Mouse (Mus musculus) G1E (cell line): ENCODE results near the gene Ptpn14. TPM values are rescaled to one million over a fixed set of nuclear protein-coding genes. Genes with fewer than 3 reads are reported as not detected.

Experiments used
- ATAC-seq: 2 replicates; pipeline ENCODE4 v1.8.0; 2016; ENCODE audit warnings: mild to moderate bottlenecking; ENCODE audit not compliant: insufficient number of reproducible peaks, poor library complexity, low FRiP score, severe bottlenecking; ENCODE audit errors: extremely low read depth
- DNase-seq: peaks from one replicate; pipeline ENCODE4 v3.0.0; 2012; ENCODE audit warnings: low spot score
- H3K27me3 ChIP-seq: 2 replicates; pipeline ENCODE4 v1.6.1; 2012; ENCODE audit warnings: mild to moderate bottlenecking, low read length, inconsistent platforms; ENCODE audit not compliant: insufficient read depth
- H3K36me3 ChIP-seq: replicated peaks from 2 replicates; pipeline ENCODE3; 2012; ENCODE audit warnings: mild to moderate bottlenecking, inconsistent platforms
- H3K4me1 ChIP-seq: 2 replicates; pipeline ENCODE4 v1.6.1; 2012; ENCODE audit warnings: low read depth, low read length, inconsistent platforms, mixed read lengths; ENCODE audit not compliant: insufficient read depth
- H3K4me3 ChIP-seq: 2 replicates; pipeline ENCODE4 v1.5.1; 2012; ENCODE audit warnings: low read depth, mild to moderate bottlenecking, inconsistent platforms, low read length, moderate library complexity, mixed read lengths
- H3K9me3 ChIP-seq: replicated peaks from 2 replicates; pipeline ENCODE4 v1.6.1; 2012; ENCODE audit warnings: inconsistent platforms
- CTCF ChIP-seq: IDR thresholded peaks from 2 replicates; pipeline ENCODE4 v1.5.1; 2012; ENCODE audit warnings: low read depth, low read length, inconsistent platforms, mixed read lengths
- GATA1 ChIP-seq: IDR thresholded peaks from 2 replicates; pipeline ENCODE4 v1.6.1; 2012; ENCODE audit warnings: borderline replicate concordance, low read length, inconsistent platforms, mixed read lengths
- GATA2 ChIP-seq: IDR thresholded peaks from 2 replicates; pipeline ENCODE4 v1.6.1; 2012; ENCODE audit warnings: low read depth, low read length, inconsistent platforms, borderline replicate concordance
- POLR2AphosphoS5 ChIP-seq: IDR thresholded peaks from 2 replicates; pipeline ENCODE4 v1.6.1; 2012; ENCODE audit warnings: low read depth, low read length, inconsistent platforms; ENCODE audit not compliant: insufficient replicate concordance
- TAL1 ChIP-seq: conservative IDR thresholded peaks from 2 replicates; pipeline ENCODE4 v1.6.1; 2012; ENCODE audit warnings: low read depth, low read length, inconsistent platforms, mixed read lengths
- polyA plus RNA-seq: library from polyadenylated mRNA; stranded (reverse); fragments of >175 nt; gene quantifications from 2 replicates; pipeline ENCODE4 v1.2.3, GENCODE M21; 2012
- total RNA-seq, 2 experiments: library from RNA; stranded (forward) in 1 of 2; stranded (reverse) in 1 of 2; fragments of 200-1000 nt in 1 of 2; fragments of >200 nt in 1 of 2; fragmentation: Nextera tagmentation in 1 of 2; gene quantifications; 2 replicates each; pipeline ENCODE4 v1.2.3; 2014 to 2017

Ptpn14 gene
- total and polyA plus RNA-seq, 3 experiments: 0.11 TPM; not detected in 2

DNA sequence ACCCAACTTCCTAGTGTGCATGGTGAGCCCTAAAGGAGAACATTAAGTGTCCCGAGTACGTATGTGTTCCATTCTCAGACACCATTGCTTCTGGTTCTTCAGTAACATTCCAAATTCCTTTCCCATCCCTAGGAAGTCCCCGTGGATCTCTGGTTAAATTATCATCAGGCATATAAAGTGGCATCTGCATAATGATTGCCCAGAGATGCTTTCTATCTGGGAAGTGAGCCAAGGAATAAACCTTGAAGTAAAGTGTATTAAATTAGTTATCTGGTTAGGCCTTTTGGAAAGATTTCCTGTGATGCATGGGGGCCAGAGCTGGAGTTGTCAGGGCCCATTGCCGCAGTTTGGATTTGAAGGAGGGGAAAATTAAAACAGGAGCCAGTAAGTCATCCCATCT is 144.0 kb downstream of the Ptpn14 start:
- DNase-seq: no peak
- peaks cover 86% of the 10 kb centered on the region for H3K9me3 ChIP-seq
- TF ChIP-seq CTCF (no peak), TAL1 (no peak)
- no peak for ATAC-seq
- no peak overlapping the region for H3K4me3 ChIP-seq
- no peaks in the 10 kb centered on the region for H3K27me3 ChIP-seq
- H3K4me1 ChIP-seq: no peaks in the 10 kb centered on the region
- H3K36me3 ChIP-seq: no peaks in the 10 kb centered on the region

DNA sequence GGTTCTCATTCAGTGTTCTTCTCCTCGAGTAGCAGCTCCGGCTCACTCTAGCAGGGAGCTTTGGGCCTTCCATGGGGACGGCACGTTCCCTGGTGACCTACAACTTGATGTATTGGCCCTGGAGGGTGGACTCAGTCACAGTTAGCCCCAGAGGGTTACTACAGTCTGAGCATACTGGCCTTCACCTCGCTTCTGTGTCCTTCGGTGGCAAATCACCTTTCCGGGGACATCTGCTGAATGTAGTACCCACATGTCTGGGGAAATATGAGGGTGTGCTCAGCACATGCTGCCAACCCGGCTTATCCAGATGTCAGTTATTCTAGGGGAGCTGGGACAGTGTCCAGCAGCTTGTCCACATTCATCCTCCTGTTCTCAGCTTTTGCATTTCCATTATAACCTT is 145.5 kb downstream of the Ptpn14 start:
- no peak for DNase-seq
- Histone ChIP-seq H3K27me3 (no peaks in the 10 kb centered on the region), H3K4me1 (no peaks in the 10 kb centered on the region), H3K4me3 (no peak overlapping the region), H3K36me3 (no peaks in the 10 kb centered on the region), H3K9me3 (peaks cover 81% of the 10 kb centered on the region)
- TF ChIP-seq CTCF: no peak
- TF ChIP-seq GATA1: no peak
- TF ChIP-seq GATA2: no peak
- no peak for ATAC-seq

DNA sequence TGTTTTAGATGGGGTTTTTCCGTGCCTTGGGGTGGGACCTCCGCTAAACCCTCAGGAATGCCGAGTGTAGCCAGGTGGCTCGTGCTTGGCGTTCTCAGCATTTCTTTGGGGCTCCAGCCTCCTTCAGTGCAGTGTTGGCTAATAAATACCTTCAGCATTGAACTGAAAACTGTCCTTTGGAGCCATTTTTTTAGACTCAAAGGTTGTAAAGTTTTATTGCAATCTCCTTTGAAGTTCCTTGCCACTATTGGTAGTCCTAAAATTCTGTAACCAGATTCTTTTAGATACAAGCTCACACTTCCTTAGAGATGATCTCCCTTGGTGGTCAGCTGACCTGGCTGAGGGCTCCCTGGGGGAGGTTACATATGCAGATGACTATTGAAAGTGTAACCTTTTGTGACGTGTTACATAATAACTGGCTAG is 147.4 kb downstream of the Ptpn14 start:
- H3K4me3 ChIP-seq: no peak overlapping the region
- no peaks in the 10 kb centered on the region for H3K36me3 ChIP-seq
- H3K27me3 ChIP-seq: no peaks in the 10 kb centered on the region
- H3K4me1 ChIP-seq: no peaks in the 10 kb centered on the region
- H3K9me3 ChIP-seq: peaks cover 83% of the 10 kb centered on the region
- ATAC-seq (no peak), DNase-seq (no peak)
- TF ChIP-seq GATA2 (no peak), TAL1 (no peak), POLR2AphosphoS5 (no peak), CTCF (no peak), GATA1 (no peak)

DNA sequence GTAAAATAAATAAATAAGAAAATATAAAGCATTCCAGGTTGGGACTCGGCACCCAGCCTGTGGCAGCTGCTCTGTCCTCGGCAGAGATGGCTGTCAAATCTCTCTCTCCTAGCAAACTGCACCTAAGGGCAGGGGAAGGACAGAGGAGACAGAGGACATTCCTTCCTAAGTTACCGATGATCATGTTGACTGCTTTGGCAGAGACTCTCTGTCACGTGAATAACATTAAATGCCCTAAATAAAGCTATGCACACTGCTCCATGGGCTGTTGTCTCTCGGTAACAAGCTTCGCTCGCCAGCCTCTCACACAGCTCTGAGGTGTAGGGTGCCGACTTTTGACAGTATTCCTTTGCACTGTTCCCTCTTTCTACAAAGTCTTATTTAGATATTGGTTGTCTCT is 148.1 kb downstream of the Ptpn14 start:
- DNase-seq (no peak), ATAC-seq (no peak)
- no peaks in the 10 kb centered on the region for H3K36me3 ChIP-seq
- H3K9me3 ChIP-seq: peaks cover 83% of the 10 kb centered on the region
- H3K27me3 ChIP-seq: no peaks in the 10 kb centered on the region
- no peak for TF ChIP-seq GATA2
- TF ChIP-seq CTCF: no peak
- TF ChIP-seq POLR2AphosphoS5: no peak
- no peak for TF ChIP-seq GATA1
- no peak for TF ChIP-seq TAL1
- H3K4me3 ChIP-seq: no peak overlapping the region
- H3K4me1 ChIP-seq: no peaks in the 10 kb centered on the region

GRCm38 (mm10) chr1:189879212-189879611 is 151.1 kb downstream of the Ptpn14 start:
- TF ChIP-seq GATA1 (no peak), TAL1 (no peak), GATA2 (no peak), POLR2AphosphoS5 (no peak), CTCF (no peak)
- Histone ChIP-seq H3K9me3 (peaks cover 83% of the 10 kb centered on the region), H3K36me3 (no peaks in the 10 kb centered on the region), H3K27me3 (0 out of 2 replicates have a peak, but pooled peaks cover 2% of the 10 kb centered on the region), H3K4me3 (no peak overlapping the region), H3K4me1 (no peaks in the 10 kb centered on the region)
- DNase-seq (no peak), ATAC-seq (no peak)

DNA sequence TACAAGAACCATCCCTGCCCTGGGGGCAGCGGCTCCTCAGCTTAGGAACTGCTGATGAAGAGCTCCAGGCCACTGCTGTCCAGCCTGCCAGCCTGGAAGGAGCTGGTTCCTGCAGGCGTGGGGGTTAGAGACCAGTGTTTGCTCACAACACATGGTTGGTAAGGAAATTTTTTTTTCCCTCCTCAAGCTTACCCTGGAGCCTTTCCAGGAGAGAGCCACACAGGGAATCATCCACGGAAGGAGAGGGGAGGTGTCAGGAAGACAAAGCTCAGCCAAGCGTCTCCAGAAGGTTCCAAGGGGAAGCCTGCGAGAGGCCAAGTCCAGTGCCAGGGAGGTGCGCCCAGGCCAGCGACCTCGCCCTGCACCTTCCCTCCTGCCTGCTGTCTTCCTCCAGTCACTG is 151.9 kb downstream of the Ptpn14 start:
- H3K36me3 ChIP-seq: no peaks in the 10 kb centered on the region
- H3K4me3 ChIP-seq: no peak overlapping the region; the same call in 1 of the 2 replicates
- no peak for DNase-seq
- peaks cover 84% of the 10 kb centered on the region for H3K9me3 ChIP-seq
- no peaks in the 10 kb centered on the region for H3K4me1 ChIP-seq
- H3K27me3 ChIP-seq: 0 out of 2 replicates have a peak, but pooled peaks cover 2% of the 10 kb centered on the region
- no peak for ATAC-seq
- TF ChIP-seq TAL1: no peak
- no peak for TF ChIP-seq POLR2AphosphoS5
- no peak for TF ChIP-seq GATA1
- no peak for TF ChIP-seq CTCF
- no peak for TF ChIP-seq GATA2

GRCm38 (mm10) chr1:189880745-189881144 is 152.7 kb downstream of the Ptpn14 start:
- ATAC-seq (no peak), DNase-seq (no peak)
- Histone ChIP-seq H3K36me3 (no peaks in the 10 kb centered on the region), H3K9me3 (peaks cover 88% of the 10 kb centered on the region), H3K27me3 (0 out of 2 replicates have a peak, but pooled peaks cover 2% of the 10 kb centered on the region), H3K4me3 (no peak overlapping the region; the same call in 1 of the 2 replicates), H3K4me1 (no peaks in the 10 kb centered on the region)
- TF ChIP-seq POLR2AphosphoS5: no peak
- no peak for TF ChIP-seq TAL1
- TF ChIP-seq GATA2: no peak
- TF ChIP-seq CTCF: no peak
- TF ChIP-seq GATA1: no peak
